Mouse (Mus musculus): ENCODE results near the gene Xpr1. TPM values are rescaled to one million over a fixed set of nuclear protein-coding genes. Genes with fewer than 3 reads are reported as not detected.

The Xpr1 gene
- polyA plus RNA-seq, 1 experiment from 2014 or later, result 29.3 TPM

- H3K9ac ChIP-seq (ENCODE audit: low read depth, low read length), result no peak overlapping the region
- DNase-seq (ENCODE audit: low spot score) (no peak), ATAC-seq (ENCODE audit: low FRiP score) (no peak)
- H3K27ac ChIP-seq (ENCODE audit: low read depth, low read length), result no peak overlapping the region
- WGBS, result 87% methylated on average over 4 of the region's 4 CpGs
- H3K36me3 ChIP-seq (ENCODE audit: control insufficient read depth, insufficient read depth, low read length), result no peaks in the 10 kb centered on the region
- H3K4me1 ChIP-seq (replicated peaks; ENCODE audit: control insufficient read depth, insufficient read depth, low read length), result no peaks in the 10 kb centered on the region
- H3K9me3 ChIP-seq (ENCODE audit: control insufficient read depth, low read length), result no peaks in the 10 kb centered on the region
- H3K27me3 ChIP-seq (ENCODE audit: control insufficient read depth, insufficient read depth, low read length), result no peaks in the 10 kb centered on the region
- H3K4me3 ChIP-seq (ENCODE audit: low read depth, low read length), result no peak overlapping the region
- no peak overlapping the region for H3K4me2 ChIP-seq (replicated peaks; ENCODE audit: low read depth, low read length)
Observed at GRCm38 (mm10) chr1:155361502-155362126, 55.6 kb downstream of the Xpr1 start.

GRCm38 (mm10) chr1:155353096-155353495 lies 64.1 kb downstream of the Xpr1 start:
- no peaks in the 10 kb centered on the region for H3K27me3 ChIP-seq (ENCODE audit: control insufficient read depth, insufficient read depth, low read length)
- no peak overlapping the region for H3K9ac ChIP-seq (ENCODE audit: low read depth, low read length)
- no peak for DNase-seq (ENCODE audit: low spot score)
- H3K27ac ChIP-seq (ENCODE audit: low read depth, low read length), result no peak overlapping the region
- ATAC-seq (ENCODE audit: low FRiP score), result no peak
- no peak overlapping the region for H3K4me3 ChIP-seq (ENCODE audit: low read depth, low read length)
- no peak overlapping the region for H3K4me2 ChIP-seq (replicated peaks; ENCODE audit: low read depth, low read length)
- no peaks in the 10 kb centered on the region for H3K36me3 ChIP-seq (ENCODE audit: control insufficient read depth, insufficient read depth, low read length)
- no peaks in the 10 kb centered on the region for H3K9me3 ChIP-seq (ENCODE audit: control insufficient read depth, low read length)
- 90% methylated on average over 4 of the region's 4 CpGs for WGBS
- H3K4me1 ChIP-seq (replicated peaks; ENCODE audit: control insufficient read depth, insufficient read depth, low read length), result no peaks in the 10 kb centered on the region

- DNase-seq (ENCODE audit: low spot score) (no peak), ATAC-seq (ENCODE audit: low FRiP score) (no peak)
- Histone ChIP-seq H3K4me3 (ENCODE audit: low read depth, low read length) (no peak overlapping the region), H3K4me2 (replicated peaks; ENCODE audit: low read depth, low read length) (no peak overlapping the region), H3K36me3 (ENCODE audit: control insufficient read depth, insufficient read depth, low read length) (no peaks in the 10 kb centered on the region), H3K9ac (ENCODE audit: low read depth, low read length) (no peak overlapping the region), H3K4me1 (replicated peaks; ENCODE audit: control insufficient read depth, insufficient read depth, low read length) (no peaks in the 10 kb centered on the region), H3K27me3 (ENCODE audit: control insufficient read depth, insufficient read depth, low read length) (no peaks in the 10 kb centered on the region), H3K9me3 (ENCODE audit: control insufficient read depth, low read length) (no peaks in the 10 kb centered on the region), H3K27ac (ENCODE audit: low read depth, low read length) (no peak overlapping the region)
- WGBS, result 89% methylated on average over 4 of the region's 4 CpGs
Observed at GRCm38 (mm10) chr1:155351527-155351926, 65.7 kb downstream of the Xpr1 start.

GRCm38 (mm10) chr1:155348491-155348890 lies 68.7 kb downstream of the Xpr1 start:
- no peak overlapping the region for H3K9ac ChIP-seq (ENCODE audit: low read depth, low read length)
- 92% methylated on average over 3 of the region's 3 CpGs for WGBS
- H3K4me2 ChIP-seq (replicated peaks; ENCODE audit: low read depth, low read length), result no peak overlapping the region
- ATAC-seq (ENCODE audit: low FRiP score), result no peak
- H3K4me3 ChIP-seq (ENCODE audit: low read depth, low read length), result no peak overlapping the region
- H3K27ac ChIP-seq (ENCODE audit: low read depth, low read length), result no peak overlapping the region
- DNase-seq (ENCODE audit: low spot score), result no peak
- H3K27me3 ChIP-seq (ENCODE audit: control insufficient read depth, insufficient read depth, low read length), result no peaks in the 10 kb centered on the region
- H3K36me3 ChIP-seq (ENCODE audit: control insufficient read depth, insufficient read depth, low read length), result no peaks in the 10 kb centered on the region
- no peaks in the 10 kb centered on the region for H3K9me3 ChIP-seq (ENCODE audit: control insufficient read depth, low read length)
- H3K4me1 ChIP-seq (replicated peaks; ENCODE audit: control insufficient read depth, insufficient read depth, low read length), result no peaks in the 10 kb centered on the region

GRCm38 (mm10) chr1:155347339-155347738 lies 69.9 kb downstream of the Xpr1 start:
- WGBS, result 88% methylated on average over 4 of the region's 4 CpGs

GRCm38 (mm10) chr1:155344019-155344418 lies 73.2 kb downstream of the Xpr1 start:
- Histone ChIP-seq H3K9me3 (ENCODE audit: control insufficient read depth, low read length) (no peaks in the 10 kb centered on the region), H3K9ac (ENCODE audit: low read depth, low read length) (no peak overlapping the region), H3K27me3 (ENCODE audit: control insufficient read depth, insufficient read depth, low read length) (no peaks in the 10 kb centered on the region), H3K36me3 (ENCODE audit: control insufficient read depth, insufficient read depth, low read length) (no peaks in the 10 kb centered on the region), H3K27ac (ENCODE audit: low read depth, low read length) (no peak overlapping the region), H3K4me3 (ENCODE audit: low read depth, low read length) (no peak overlapping the region), H3K4me2 (replicated peaks; ENCODE audit: low read depth, low read length) (no peak overlapping the region), H3K4me1 (replicated peaks; ENCODE audit: control insufficient read depth, insufficient read depth, low read length) (no peaks in the 10 kb centered on the region)
- no peak for ATAC-seq (ENCODE audit: low FRiP score)
- WGBS, result 86% methylated on average over 2 of the region's 2 CpGs
- no peak for DNase-seq (ENCODE audit: low spot score)

More at GRCm38 (mm10) chr1:155347339-155347738, 69.9 kb downstream of the Xpr1 start:
- no peak overlapping the region for H3K4me3 ChIP-seq (ENCODE audit: low read depth, low read length)
- no peak overlapping the region for H3K27ac ChIP-seq (ENCODE audit: low read depth, low read length)
- no peaks in the 10 kb centered on the region for H3K36me3 ChIP-seq (ENCODE audit: control insufficient read depth, insufficient read depth, low read length)
- no peak for DNase-seq (ENCODE audit: low spot score)
- H3K9ac ChIP-seq (ENCODE audit: low read depth, low read length), result no peak overlapping the region
- H3K4me2 ChIP-seq (replicated peaks; ENCODE audit: low read depth, low read length), result no peak overlapping the region
- H3K9me3 ChIP-seq (ENCODE audit: control insufficient read depth, low read length), result no peaks in the 10 kb centered on the region
- no peaks in the 10 kb centered on the region for H3K27me3 ChIP-seq (ENCODE audit: control insufficient read depth, insufficient read depth, low read length)
- no peak for ATAC-seq (ENCODE audit: low FRiP score)
- H3K4me1 ChIP-seq (replicated peaks; ENCODE audit: control insufficient read depth, insufficient read depth, low read length), result no peaks in the 10 kb centered on the region

- no peak overlapping the region for H3K4me2 ChIP-seq (replicated peaks; ENCODE audit: low read depth, low read length)
- no peak for DNase-seq (ENCODE audit: low spot score)
Observed at GRCm38 (mm10) chr1:155339622-155340021, 77.6 kb downstream of the Xpr1 start.

GRCm38 (mm10) chr1:155337315-155337714 lies 79.9 kb downstream of the Xpr1 start:
- ATAC-seq (ENCODE audit: low FRiP score), result no peak

More at GRCm38 (mm10) chr1:155339622-155340021, 77.6 kb downstream of the Xpr1 start:
- Histone ChIP-seq H3K4me1 (replicated peaks; ENCODE audit: control insufficient read depth, insufficient read depth, low read length) (no peaks in the 10 kb centered on the region), H3K27me3 (ENCODE audit: control insufficient read depth, insufficient read depth, low read length) (no peaks in the 10 kb centered on the region), H3K36me3 (ENCODE audit: control insufficient read depth, insufficient read depth, low read length) (no peaks in the 10 kb centered on the region), H3K4me3 (ENCODE audit: low read depth, low read length) (no peak overlapping the region), H3K9me3 (ENCODE audit: control insufficient read depth, low read length) (no peaks in the 10 kb centered on the region), H3K9ac (ENCODE audit: low read depth, low read length) (no peak overlapping the region), H3K27ac (ENCODE audit: low read depth, low read length) (no peak overlapping the region)
- no peak for ATAC-seq (ENCODE audit: low FRiP score)
- WGBS, result 72% methylated on average over 2 of the region's 2 CpGs

GRCm38 (mm10) chr1:155335963-155336362 lies 81.3 kb downstream of the Xpr1 start:
- Histone ChIP-seq H3K36me3 (ENCODE audit: control insufficient read depth, insufficient read depth, low read length) (no peaks in the 10 kb centered on the region), H3K4me2 (replicated peaks; ENCODE audit: low read depth, low read length) (no peak overlapping the region), H3K9me3 (ENCODE audit: control insufficient read depth, low read length) (no peaks in the 10 kb centered on the region), H3K4me1 (replicated peaks; ENCODE audit: control insufficient read depth, insufficient read depth, low read length) (no peaks in the 10 kb centered on the region), H3K9ac (ENCODE audit: low read depth, low read length) (no peak overlapping the region), H3K27me3 (ENCODE audit: control insufficient read depth, insufficient read depth, low read length) (no peaks in the 10 kb centered on the region), H3K4me3 (ENCODE audit: low read depth, low read length) (no peak overlapping the region), H3K27ac (ENCODE audit: low read depth, low read length) (no peak overlapping the region)
- WGBS, result 74% methylated on average over 6 of the region's 6 CpGs
- ATAC-seq (ENCODE audit: low FRiP score), result no peak
- no peak for DNase-seq (ENCODE audit: low spot score)

More at GRCm38 (mm10) chr1:155337315-155337714, 79.9 kb downstream of the Xpr1 start:
- no peaks in the 10 kb centered on the region for H3K4me1 ChIP-seq (replicated peaks; ENCODE audit: control insufficient read depth, insufficient read depth, low read length)
- 90% methylated on average over 4 of the region's 4 CpGs for WGBS
- H3K4me3 ChIP-seq (ENCODE audit: low read depth, low read length), result no peak overlapping the region
- no peak for DNase-seq (ENCODE audit: low spot score)
- no peaks in the 10 kb centered on the region for H3K9me3 ChIP-seq (ENCODE audit: control insufficient read depth, low read length)
- H3K27ac ChIP-seq (ENCODE audit: low read depth, low read length), result no peak overlapping the region
- H3K36me3 ChIP-seq (ENCODE audit: control insufficient read depth, insufficient read depth, low read length), result no peaks in the 10 kb centered on the region
- no peak overlapping the region for H3K9ac ChIP-seq (ENCODE audit: low read depth, low read length)
- H3K27me3 ChIP-seq (ENCODE audit: control insufficient read depth, insufficient read depth, low read length), result no peaks in the 10 kb centered on the region
- H3K4me2 ChIP-seq (replicated peaks; ENCODE audit: low read depth, low read length), result no peak overlapping the region
